Mouse (Mus musculus) MEL (cell line): ENCODE results near the gene Itpka. TPM values are rescaled to one million over a fixed set of nuclear protein-coding genes. Genes with fewer than 3 reads are reported as not detected.

Source experiments
- DNase-seq: peaks from one replicate; pipeline ENCODE4 v3.0.0; 2011; ENCODE audit warnings: low read depth, low spot score
- H3K27ac ChIP-seq: 2 replicates; pipeline ENCODE4 v1.5.1; 2012; ENCODE audit warnings: low read depth, mild to moderate bottlenecking, control low read depth, low read length, moderate library complexity; ENCODE audit not compliant: control insufficient read depth
- H3K27me3 ChIP-seq, 2 experiments: fragments of 150-350 bp in 1 of 2; sonication (generic) in 1 of 2; 2 replicates each; pipeline ENCODE4 v1.6.1; 2012; ENCODE audit warnings: low read length in 2 of 2, mild to moderate bottlenecking in 2 of 2, improper control_type of control experiment in 1 of 2, moderate library complexity in 1 of 2; ENCODE audit not compliant: insufficient read depth in 2 of 2, control insufficient read depth in 1 of 2
- H3K36me3 ChIP-seq, 2 experiments: 2 replicates each; pipeline ENCODE4 v1.6.1; 2012 to 2014; ENCODE audit warnings: low read length in 2 of 2, improper control_type of control experiment in 1 of 2, inconsistent platforms in 1 of 2, mild to moderate bottlenecking in 1 of 2; ENCODE audit not compliant: insufficient read depth in 2 of 2, control insufficient read depth in 1 of 2
- H3K4me1 ChIP-seq, 2 experiments: fragments of 150-350 bp in 1 of 2; sonication (generic) in 1 of 2; 2 replicates each; pipeline ENCODE4 v1.6.1; 2012; ENCODE audit warnings: low read length in 2 of 2, improper control_type of control experiment in 1 of 2, mild to moderate bottlenecking in 1 of 2; ENCODE audit not compliant: insufficient read depth in 2 of 2, control insufficient read depth in 1 of 2
- H3K4me3 ChIP-seq, 2 experiments: fragments of 150-350 bp in 1 of 2; sonication (generic) in 1 of 2; 2 replicates each; pipeline ENCODE4 v1.5.1; 2012; ENCODE audit warnings: low read depth in 2 of 2, low read length in 2 of 2, mild to moderate bottlenecking in 2 of 2, moderate library complexity in 2 of 2, control low read depth in 1 of 2, improper control_type of control experiment in 1 of 2; ENCODE audit not compliant: control insufficient read depth in 1 of 2, insufficient read depth in 1 of 2
- H3K79me2 ChIP-seq: 2 replicates; pipeline ENCODE4 v1.6.1; 2012; ENCODE audit warnings: mild to moderate bottlenecking, low read length, moderate library complexity; ENCODE audit not compliant: control insufficient read depth, poor library complexity, insufficient read depth
- H3K9ac ChIP-seq: 2 replicates; pipeline ENCODE4 v1.6.1; 2012; ENCODE audit warnings: low read depth, mild to moderate bottlenecking, control low read depth, low read length, moderate library complexity; ENCODE audit not compliant: control insufficient read depth, poor library complexity, severe bottlenecking
- H3K9me3 ChIP-seq: fragments of 150-350 bp; sonication (generic); replicated peaks from 2 replicates; pipeline ENCODE4 v1.6.1; 2012; ENCODE audit warnings: mild to moderate bottlenecking, low read length, improper control_type of control experiment, moderate library complexity; ENCODE audit not compliant: insufficient read depth
- CHD1 ChIP-seq: IDR thresholded peaks from 2 replicates; pipeline ENCODE4 v1.6.1; 2012; ENCODE audit warnings: low read depth, mild to moderate bottlenecking, inconsistent platforms, low read length, improper control_type of control experiment
- CHD2 ChIP-seq: IDR thresholded peaks from 2 replicates; pipeline ENCODE4 v1.6.1; 2011; ENCODE audit warnings: low read length, improper control_type of control experiment
- CTCF ChIP-seq, 3 experiments: IDR thresholded peaks in 2 of 3; conservative IDR thresholded peaks in 1 of 3; 2 replicates each; pipeline ENCODE4 v1.5.1; 2011 to 2012; ENCODE audit warnings: low read length in 3 of 3, low read depth in 2 of 3, mild to moderate bottlenecking in 2 of 3, improper control_type of control experiment in 1 of 3, inconsistent platforms in 1 of 3, mixed read lengths in 1 of 3, moderate library complexity in 1 of 3; ENCODE audit not compliant: control insufficient read depth in 1 of 3, insufficient read depth in 1 of 3, poor library complexity in 1 of 3, severe bottlenecking in 1 of 3
- ELF1 ChIP-seq: IDR thresholded peaks from 2 replicates; pipeline ENCODE4 v1.6.1; 2014; ENCODE audit warnings: low read depth, mild to moderate bottlenecking, inconsistent platforms, low read length, improper control_type of control experiment, moderate library complexity
- HCFC1 ChIP-seq: IDR thresholded peaks from 2 replicates; pipeline ENCODE4 v1.6.1; 2012; ENCODE audit warnings: low read depth, mild to moderate bottlenecking, inconsistent platforms, low read length, improper control_type of control experiment, moderate library complexity
- JUND ChIP-seq: IDR thresholded peaks from 2 replicates; pipeline ENCODE4 v1.6.1; 2011; ENCODE audit warnings: low read depth, mild to moderate bottlenecking, improper control_type of control experiment, low read length
- KAT2A ChIP-seq: conservative IDR thresholded peaks from 2 replicates; pipeline ENCODE4 v1.6.1; 2012; ENCODE audit warnings: low read depth, low read length, improper control_type of control experiment, inconsistent platforms
- MAZ ChIP-seq: IDR thresholded peaks from 2 replicates; pipeline ENCODE4 v1.6.1; 2012; ENCODE audit warnings: low read depth, mild to moderate bottlenecking, inconsistent platforms, low read length, improper control_type of control experiment
- MEF2A ChIP-seq: IDR thresholded peaks from 2 replicates; pipeline ENCODE4 v1.6.1; 2014; ENCODE audit warnings: low read depth, mild to moderate bottlenecking, inconsistent platforms, low read length, improper control_type of control experiment; ENCODE audit not compliant: poor library complexity, insufficient replicate concordance, severe bottlenecking; ENCODE audit errors: extremely low read depth
- MXI1 ChIP-seq: IDR thresholded peaks from 2 replicates; pipeline ENCODE4 v1.6.1; 2011; ENCODE audit warnings: mild to moderate bottlenecking, low read depth, low read length, improper control_type of control experiment
- NRF1 ChIP-seq: IDR thresholded peaks from 2 replicates; pipeline ENCODE4 v1.6.1; 2014; ENCODE audit warnings: low read depth, mild to moderate bottlenecking, inconsistent platforms, low read length, improper control_type of control experiment, moderate library complexity; ENCODE audit not compliant: poor library complexity, insufficient read depth, severe bottlenecking
- POLR2A ChIP-seq, 2 experiments: IDR thresholded peaks; 2 replicates each; pipeline ENCODE4 v1.6.1; 2011 to 2012; ENCODE audit warnings: low read length in 2 of 2, mild to moderate bottlenecking in 2 of 2, control low read depth in 1 of 2, improper control_type of control experiment in 1 of 2, low read depth in 1 of 2, moderate library complexity in 1 of 2; ENCODE audit not compliant: control insufficient read depth in 1 of 2, insufficient read depth in 1 of 2, poor library complexity in 1 of 2
- POLR2AphosphoS5 ChIP-seq: IDR thresholded peaks from 2 replicates; pipeline ENCODE4 v1.6.1; 2012; ENCODE audit warnings: low read depth, borderline replicate concordance, mild to moderate bottlenecking, inconsistent platforms, low read length, moderate library complexity, mixed read lengths
- RCOR1 ChIP-seq: IDR thresholded peaks from 2 replicates; pipeline ENCODE4 v1.6.1; 2012; ENCODE audit warnings: low read depth, mild to moderate bottlenecking, inconsistent platforms, low read length, improper control_type of control experiment
- SIN3A ChIP-seq: IDR thresholded peaks from 2 replicates; pipeline ENCODE4 v1.6.1; 2012; ENCODE audit warnings: low read length, improper control_type of control experiment, inconsistent platforms
- SMC3 ChIP-seq: IDR thresholded peaks from 2 replicates; pipeline ENCODE4 v1.6.1; 2011; ENCODE audit warnings: low read depth, low read length, improper control_type of control experiment
- TBP ChIP-seq: IDR thresholded peaks from 2 replicates; pipeline ENCODE4 v1.8.0; 2011; ENCODE audit warnings: low read depth, low read length, improper control_type of control experiment
- TCF12 ChIP-seq: IDR thresholded peaks from 2 replicates; pipeline ENCODE4 v1.6.1; 2014; ENCODE audit warnings: low read depth, mild to moderate bottlenecking, inconsistent platforms, low read length, improper control_type of control experiment, moderate library complexity
- UBTF ChIP-seq: IDR thresholded peaks from 2 replicates; pipeline ENCODE4 v1.6.1; 2012; ENCODE audit warnings: low read depth, mild to moderate bottlenecking, inconsistent platforms, low read length, improper control_type of control experiment, moderate library complexity, borderline replicate concordance; ENCODE audit not compliant: insufficient read depth
- USF1 ChIP-seq: IDR thresholded peaks from 2 replicates; pipeline ENCODE4 v1.6.1; 2014; ENCODE audit warnings: low read depth, mild to moderate bottlenecking, inconsistent platforms, low read length, improper control_type of control experiment, moderate library complexity
- USF2 ChIP-seq, 2 experiments: IDR thresholded peaks; 2 replicates each; pipeline ENCODE4 v1.6.1; 2011 to 2012; ENCODE audit warnings: improper control_type of control experiment in 2 of 2, low read length in 2 of 2, borderline replicate concordance in 1 of 2, inconsistent platforms in 1 of 2, low read depth in 1 of 2, mild to moderate bottlenecking in 1 of 2; ENCODE audit not compliant: insufficient read depth in 1 of 2
- ZC3H11A ChIP-seq: IDR thresholded peaks from 2 replicates; pipeline ENCODE4 v1.6.1; 2012; ENCODE audit warnings: low read depth, mild to moderate bottlenecking, inconsistent platforms, low read length, improper control_type of control experiment
- ZKSCAN1 ChIP-seq: IDR thresholded peaks from 2 replicates; pipeline ENCODE4 v1.6.1; 2012; ENCODE audit warnings: low read depth, mild to moderate bottlenecking, inconsistent platforms, low read length, improper control_type of control experiment, moderate library complexity
- ZMIZ1 ChIP-seq: IDR thresholded peaks from 2 replicates; pipeline ENCODE4 v1.6.1; 2012; ENCODE audit warnings: low read depth, mild to moderate bottlenecking, inconsistent platforms, low read length, improper control_type of control experiment, moderate library complexity
- polyA plus RNA-seq, 2 experiments: library from polyadenylated mRNA; stranded (reverse) in 1 of 2; unstranded in 1 of 2; fragments of >175 nt in 1 of 2; fragments of >200 nt in 1 of 2; gene quantifications; 2 replicates each; pipeline versions ENCODE4 v1.2.1 to v1.2.4; 2012; ENCODE audit warnings: low replicate concordance in 2 of 2, low read depth in 1 of 2; ENCODE audit not compliant: insufficient read length in 2 of 2, insufficient read depth in 1 of 2, missing spikeins in 1 of 2
- total RNA-seq: library from RNA; depleted of rRNA; stranded (reverse); fragments of 300-350 nt; gene quantifications from 2 replicates; pipeline ENCODE4 v1.2.3, GENCODE M21; 2012

The Itpka gene
- total and polyA plus RNA-seq, 3 experiments, result 2.1 to 3.1 TPM; not detected in 1

DNA sequence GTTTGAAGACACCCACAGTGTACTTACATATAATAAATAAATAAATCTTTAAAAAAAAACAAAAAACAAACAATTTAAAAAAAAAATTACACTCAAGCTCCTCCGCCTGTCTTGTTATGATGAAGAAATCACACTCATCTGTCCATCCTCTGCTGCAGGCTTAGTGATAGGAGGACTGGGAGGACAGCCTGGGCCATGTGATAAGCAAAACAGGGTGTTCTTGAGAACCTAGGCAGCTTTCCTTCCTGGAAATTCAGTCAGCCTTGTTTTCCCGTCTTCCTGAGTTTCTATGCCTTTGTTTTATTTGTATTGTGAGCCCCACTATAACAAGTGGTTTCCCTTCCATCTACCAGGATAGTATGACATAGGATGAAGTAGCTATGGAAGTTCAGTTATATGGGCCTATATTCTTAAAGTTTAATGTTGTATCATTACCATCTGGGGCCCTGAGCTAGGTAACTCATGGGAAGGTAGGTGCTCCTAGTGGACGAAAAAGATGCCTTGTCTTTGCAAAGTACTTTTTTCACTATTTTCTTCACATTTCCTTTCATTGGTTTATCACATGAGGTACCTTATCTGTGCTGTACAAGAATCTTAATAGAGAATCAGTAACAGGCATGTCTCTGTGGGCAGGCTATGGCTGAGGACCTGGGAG is 14.2 kb upstream of the Itpka start:
- Histone ChIP-seq H3K9me3 (no peaks in the 10 kb centered on the region), H3K36me3 (peaks cover 10 to 15% of the 10 kb centered on the region in 2 experiments), H3K4me1 (peaks cover 0 to 9% of the 10 kb centered on the region in 2 experiments; a peak in 3 of 4 replicates), H3K79me2 (no peaks in the 10 kb centered on the region), H3K27ac (no peak overlapping the region), H3K27me3 (no peaks in the 10 kb centered on the region), H3K4me3 (no peak overlapping the region), H3K9ac (no peak overlapping the region)
- TF ChIP-seq NRF1, result no peak
- TF ChIP-seq POLR2AphosphoS5, result no peak
- TF ChIP-seq ZC3H11A, result no peak
- no peak for TF ChIP-seq MXI1
- no peak for TF ChIP-seq SIN3A
- no peak for TF ChIP-seq ZMIZ1
- TF ChIP-seq ELF1, result no peak
- TF ChIP-seq HCFC1, result no peak
- TF ChIP-seq TBP, result no peak
- no peak for DNase-seq

DNA sequence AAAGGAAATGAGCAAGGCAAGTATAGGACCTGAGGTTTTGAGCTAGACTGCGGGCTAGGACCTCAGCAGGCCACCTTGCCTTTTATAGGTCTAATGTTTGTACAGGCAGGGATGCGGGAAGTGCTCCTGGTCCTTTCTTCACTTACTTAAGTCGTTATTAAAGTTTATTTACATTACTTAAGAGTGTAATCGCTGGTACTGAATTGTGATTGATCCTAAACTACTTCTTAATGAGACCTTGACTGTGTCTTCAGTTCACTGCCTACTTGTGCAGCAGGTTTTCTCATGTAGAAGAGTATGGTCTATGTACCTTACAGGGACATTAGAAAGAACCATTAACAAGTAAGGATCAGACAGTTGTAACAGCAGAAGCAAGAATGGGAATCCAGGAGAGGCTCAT is 11.4 kb upstream of the Itpka start:
- H3K27ac ChIP-seq, result no peak overlapping the region
- no peaks in the 10 kb centered on the region for H3K4me1 ChIP-seq
- no peak for TF ChIP-seq ZKSCAN1
- TF ChIP-seq USF2 (IDR thresholded peaks at IDR 0.05; ENCODE audit: borderline replicate concordance in 1 of 2, insufficient read depth in 1 of 2, low read depth in 1 of 2, low read length in 2 of 2), result no peak
- no peak for TF ChIP-seq JUND
- no peak for TF ChIP-seq HCFC1
- DNase-seq, result no peak
- no peaks in the 10 kb centered on the region for H3K27me3 ChIP-seq
- no peak overlapping the region for H3K9ac ChIP-seq
- H3K4me3 ChIP-seq, result no peak overlapping the region
- no peaks in the 10 kb centered on the region for H3K79me2 ChIP-seq
- H3K9me3 ChIP-seq, result no peaks in the 10 kb centered on the region
- peaks cover 0 to 13% of the 10 kb centered on the region in 2 experiments; a peak in 2 of 4 replicates for H3K36me3 ChIP-seq

DNA sequence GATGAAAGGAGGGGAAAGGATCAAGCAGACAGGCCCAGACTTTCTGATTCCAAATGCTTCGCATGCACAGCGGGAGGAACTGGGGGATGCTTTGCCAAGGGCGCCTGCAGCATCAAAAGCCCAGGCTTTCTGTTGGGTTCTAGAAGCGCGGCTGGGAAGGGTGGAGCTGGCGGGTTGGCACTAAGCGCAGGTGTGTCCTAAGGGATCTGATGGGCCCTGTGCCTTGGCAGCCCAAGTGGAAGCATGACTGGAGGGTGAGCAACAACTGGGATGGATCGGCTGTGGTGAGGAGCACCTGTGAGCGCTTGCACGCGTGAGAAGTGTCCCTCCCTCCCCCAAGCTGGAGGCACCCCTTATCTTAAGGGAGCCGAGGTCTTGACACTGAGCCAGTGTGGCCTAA is 5.0 kb upstream of the Itpka start:
- H3K4me1 ChIP-seq, result peaks cover 0 to 3% of the 10 kb centered on the region in 2 experiments; a peak in 1 of 4 replicates
- no peak overlapping the region for H3K4me3 ChIP-seq
- H3K9me3 ChIP-seq, result no peaks in the 10 kb centered on the region
- TF ChIP-seq MXI1, result no peak
- TF ChIP-seq UBTF, result no peak
- TF ChIP-seq ELF1, result no peak
- no peak for TF ChIP-seq ZMIZ1
- TF ChIP-seq RCOR1, result no peak
- TF ChIP-seq TCF12, result no peak
- TF ChIP-seq CTCF (IDR thresholded peaks at IDR 0.05 in 2 of 3, conservative IDR thresholded peaks at IDR 0.05 in 1 of 3; ENCODE audit: control insufficient read depth in 1 of 3, insufficient read depth in 1 of 3, low read depth in 2 of 3, low read length in 3 of 3, poor library complexity in 1 of 3, severe bottlenecking in 1 of 3), result no peak
- no peak for TF ChIP-seq SMC3
- TF ChIP-seq JUND, result no peak
- TF ChIP-seq POLR2A (IDR thresholded peaks at IDR 0.05; ENCODE audit: control insufficient read depth in 1 of 2, insufficient read depth in 1 of 2, low read depth in 1 of 2, low read length in 2 of 2, poor library complexity in 1 of 2), result no peak
- TF ChIP-seq CHD2, result no peak
- TF ChIP-seq MEF2A, result no peak
- TF ChIP-seq KAT2A, result no peak
- TF ChIP-seq MAZ, result no peak
- no peak for TF ChIP-seq USF1
- TF ChIP-seq CHD1, result no peak

More for the DNA sequence above, 5.0 kb upstream of the Itpka start:
- Histone ChIP-seq H3K9ac (no peak overlapping the region), H3K27ac (no peak overlapping the region), H3K79me2 (peaks cover 3% of the 10 kb centered on the region; the same call in 1 of the 2 replicates), H3K36me3 (no peaks in the 10 kb centered on the region; a peak in 2 of 4 replicates), H3K27me3 (no peaks in the 10 kb centered on the region)
- no peak for DNase-seq
